Mouse (Mus musculus) limb, embryonic 15.5 days (tissue): Measurements from ENCODE around the gene Bcdin3d. TPM values are rescaled to one million over a fixed set of nuclear protein-coding genes. Genes with fewer than 3 reads are reported as not detected.

ENCODE experiments used
- ATAC-seq: fragments of 200-750 bp; cut with Nextera tagmentation; 2 replicates; pipeline ENCODE4 v1.8.0; 2017; ENCODE audit warnings: low read depth, moderate TSS enrichment; ENCODE audit not compliant: insufficient number of reproducible peaks, low FRiP score, low TSS enrichment
- H3K27ac ChIP-seq: fragments of 300-500 bp; sonication (generic); 2 replicates; pipeline ENCODE4 v1.5.1; 2015; ENCODE audit warnings: moderate library complexity, mild to moderate bottlenecking, inconsistent platforms
- H3K27me3 ChIP-seq: fragments of 300-500 bp; sonication (generic); 2 replicates; pipeline ENCODE4 v1.6.1; 2015; ENCODE audit warnings: inconsistent platforms
- H3K36me3 ChIP-seq: fragments of 300-500 bp; sonication (generic); 2 replicates; pipeline ENCODE4 v1.6.1; 2015; ENCODE audit warnings: inconsistent platforms
- H3K4me1 ChIP-seq: fragments of 300-500 bp; sonication (generic); 2 replicates; pipeline ENCODE4 v1.6.1; 2015; ENCODE audit warnings: inconsistent platforms
- H3K4me2 ChIP-seq: fragments of 300-500 bp; sonication (generic); 2 replicates; pipeline ENCODE4 v1.6.1; 2015; ENCODE audit warnings: mild to moderate bottlenecking, inconsistent platforms
- H3K4me3 ChIP-seq: fragments of 300-500 bp; sonication (generic); 2 replicates; pipeline ENCODE4 v1.5.1; 2015; ENCODE audit warnings: mild to moderate bottlenecking, inconsistent platforms
- H3K9ac ChIP-seq: fragments of 300-500 bp; sonication (generic); 2 replicates; pipeline ENCODE4 v1.6.1; 2015; ENCODE audit warnings: inconsistent platforms
- H3K9me3 ChIP-seq: fragments of 300-500 bp; sonication (generic); 2 replicates; pipeline ENCODE4 v1.6.1; 2016; ENCODE audit warnings: inconsistent platforms
- WGBS: fragments of 180-500 bp; shearing (Covaris S2); methylation state at CpG from one replicate; pipeline ENCODE4 v1.1.7; 2015; 5-methylcytosine and 5-hydroxymethylcytosine counted together
- polyA plus RNA-seq: library from polyadenylated mRNA; unstranded; fragments of >200 nt; fragmentation: Nextera tagmentation; extraction: Ambion mirVana; gene quantifications from 2 replicates; pipeline ENCODE4 v1.2.1, GENCODE M21; 2015

Gene Bcdin3d
- polyA plus RNA-seq, 1 experiment from 2014 or later, result 12.7 TPM

- WGBS, result 73% methylated on average over 14 of the region's 14 CpGs
- no peaks in the 10 kb centered on the region for H3K9me3 ChIP-seq
- no peak overlapping the region for H3K4me2 ChIP-seq
- no peak overlapping the region for H3K9ac ChIP-seq
- H3K4me1 ChIP-seq, result peaks cover 13% of the 10 kb centered on the region
- peaks cover 22% of the 10 kb centered on the region for H3K36me3 ChIP-seq
- no peaks in the 10 kb centered on the region for H3K27me3 ChIP-seq
- no peak overlapping the region for H3K4me3 ChIP-seq
- no peak for ATAC-seq
- 0 out of 2 replicates have a peak overlapping the region, but pooled peaks have one; percentile 7 for H3K27ac ChIP-seq
Observed at GRCm38 (mm10) chr15:99471677-99472063, 2.9 kb downstream of the Bcdin3d start.

GRCm38 (mm10) chr15:99470971-99471676, 3.4 kb downstream of the Bcdin3d start:
- no peak for ATAC-seq

DNA sequence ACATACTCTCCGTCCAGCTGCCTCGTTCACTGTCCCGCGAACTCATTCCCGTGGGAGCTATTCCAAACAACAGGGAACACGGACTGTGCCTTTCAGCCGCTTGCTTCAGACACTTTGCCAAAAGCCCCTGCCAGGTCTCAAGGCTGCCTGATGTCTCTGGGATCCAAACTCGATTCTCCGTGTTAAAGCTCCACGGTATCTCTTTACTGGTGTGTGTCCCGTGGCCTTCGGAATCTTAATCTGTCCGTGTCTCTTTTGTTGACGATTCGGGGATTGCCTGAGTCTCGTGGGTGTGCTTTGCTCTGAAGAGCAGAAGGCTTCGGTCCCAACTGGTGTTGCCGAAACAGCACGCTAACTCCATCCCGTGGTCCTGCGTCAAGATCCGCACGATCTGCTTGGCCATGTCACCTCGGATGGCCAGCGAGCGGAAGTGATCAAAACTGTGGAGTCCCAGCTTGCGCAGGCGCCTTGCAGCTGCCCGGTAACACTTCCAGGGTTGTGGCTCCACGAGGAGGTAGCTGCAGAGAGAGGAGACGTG, 4.2 kb downstream of the Bcdin3d start:
- no peaks in the 10 kb centered on the region for H3K9me3 ChIP-seq
- peaks cover 22% of the 10 kb centered on the region for H3K36me3 ChIP-seq
- no peak overlapping the region for H3K9ac ChIP-seq
- H3K4me3 ChIP-seq, result no peak overlapping the region
- peak overlapping the region; percentile 33; the same call in 1 of the 2 replicates for H3K27ac ChIP-seq
- H3K4me2 ChIP-seq, result no peak overlapping the region
- peaks cover 13% of the 10 kb centered on the region for H3K4me1 ChIP-seq
- 85% methylated on average over 31 of the region's 31 CpGs for WGBS
- no peak for ATAC-seq
- H3K27me3 ChIP-seq, result no peaks in the 10 kb centered on the region

More at GRCm38 (mm10) chr15:99470971-99471676, 3.4 kb downstream of the Bcdin3d start:
- Histone ChIP-seq H3K9me3 (no peaks in the 10 kb centered on the region), H3K4me2 (no peak overlapping the region), H3K4me3 (no peak overlapping the region), H3K36me3 (peaks cover 22% of the 10 kb centered on the region), H3K27me3 (no peaks in the 10 kb centered on the region), H3K4me1 (peaks cover 13% of the 10 kb centered on the region), H3K9ac (no peak overlapping the region), H3K27ac (0 out of 2 replicates have a peak overlapping the region, but pooled peaks have one; percentile 7)
- WGBS, result 63% methylated on average over 17 of the region's 17 CpGs

- Histone ChIP-seq H3K36me3 (peaks cover 22% of the 10 kb centered on the region), H3K4me1 (peaks cover 11% of the 10 kb centered on the region), H3K4me3 (no peak overlapping the region), H3K27ac (no peak overlapping the region), H3K27me3 (no peaks in the 10 kb centered on the region), H3K4me2 (no peak overlapping the region), H3K9me3 (no peaks in the 10 kb centered on the region), H3K9ac (no peak overlapping the region)
- 89% methylated on average over 4 of the region's 4 CpGs for WGBS
- ATAC-seq, result no peak
Observed at GRCm38 (mm10) chr15:99469736-99470135, 4.8 kb downstream of the Bcdin3d start.

DNA sequence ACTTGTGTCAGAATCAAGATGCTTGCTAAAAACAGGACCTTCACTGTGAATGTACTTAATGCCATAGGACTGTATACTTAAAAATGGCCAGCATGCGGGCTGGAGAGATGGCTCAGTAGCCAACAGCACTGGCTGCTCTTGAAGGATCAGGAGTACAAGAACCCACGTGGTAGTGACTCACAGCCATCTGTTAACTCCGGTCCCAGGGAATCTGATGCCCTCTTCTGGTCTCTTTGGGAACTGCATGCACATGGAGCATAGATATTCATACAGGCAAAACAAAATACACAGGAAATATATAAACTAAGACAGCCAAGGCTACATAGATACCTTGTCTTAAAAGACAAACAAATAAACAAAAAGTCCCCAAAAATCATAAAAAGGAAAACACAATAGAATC, 5.5 kb downstream of the Bcdin3d start:
- no peaks in the 10 kb centered on the region for H3K9me3 ChIP-seq
- no peak for ATAC-seq
- 41% methylated on average over 3 of the region's 3 CpGs for WGBS
- H3K36me3 ChIP-seq, result peaks cover 22% of the 10 kb centered on the region
- no peak overlapping the region for H3K4me3 ChIP-seq
- no peak overlapping the region for H3K27ac ChIP-seq
- no peaks in the 10 kb centered on the region for H3K27me3 ChIP-seq
- H3K4me1 ChIP-seq, result peaks cover 9% of the 10 kb centered on the region
- no peak overlapping the region for H3K9ac ChIP-seq
- no peak overlapping the region for H3K4me2 ChIP-seq

GRCm38 (mm10) chr15:99463194-99463593, 11.3 kb downstream of the Bcdin3d start:
- Histone ChIP-seq H3K4me1 (peaks cover 12% of the 10 kb centered on the region), H3K4me2 (no peak overlapping the region), H3K9ac (no peak overlapping the region), H3K36me3 (peaks cover 3% of the 10 kb centered on the region; the same call in 1 of the 2 replicates), H3K27ac (peak overlapping the region; percentile 54; the same call in 1 of the 2 replicates), H3K9me3 (no peaks in the 10 kb centered on the region), H3K4me3 (no peak overlapping the region), H3K27me3 (no peaks in the 10 kb centered on the region)
- no peak for ATAC-seq
- WGBS, result 52% methylated on average over 13 of the region's 13 CpGs

- Histone ChIP-seq H3K9me3 (no peaks in the 10 kb centered on the region), H3K4me3 (peak within 1 kb of the TSS; percentile 88), H3K9ac (peak within 1 kb of the TSS; percentile 81), H3K36me3 (peaks cover 10% of the 10 kb centered on the region; the same call in 1 of the 2 replicates), H3K4me2 (peak within 1 kb of the TSS; percentile 72), H3K4me1 (peaks cover 48% of the 10 kb centered on the region), H3K27me3 (no peaks in the 10 kb centered on the region), H3K27ac (peak within 1 kb of the TSS; percentile 95)
- ATAC-seq, result peak; percentile 95
- under 1% methylated on average over 43 of the region's 45 CpGs for WGBS
Observed at GRCm38 (mm10) chr15:99457606-99458401, 16.7 kb downstream of the Bcdin3d start, which contains the start of gene Nckap5l. Gene Nckap5l (minus strand): TSS chr15:99457748.

DNA sequence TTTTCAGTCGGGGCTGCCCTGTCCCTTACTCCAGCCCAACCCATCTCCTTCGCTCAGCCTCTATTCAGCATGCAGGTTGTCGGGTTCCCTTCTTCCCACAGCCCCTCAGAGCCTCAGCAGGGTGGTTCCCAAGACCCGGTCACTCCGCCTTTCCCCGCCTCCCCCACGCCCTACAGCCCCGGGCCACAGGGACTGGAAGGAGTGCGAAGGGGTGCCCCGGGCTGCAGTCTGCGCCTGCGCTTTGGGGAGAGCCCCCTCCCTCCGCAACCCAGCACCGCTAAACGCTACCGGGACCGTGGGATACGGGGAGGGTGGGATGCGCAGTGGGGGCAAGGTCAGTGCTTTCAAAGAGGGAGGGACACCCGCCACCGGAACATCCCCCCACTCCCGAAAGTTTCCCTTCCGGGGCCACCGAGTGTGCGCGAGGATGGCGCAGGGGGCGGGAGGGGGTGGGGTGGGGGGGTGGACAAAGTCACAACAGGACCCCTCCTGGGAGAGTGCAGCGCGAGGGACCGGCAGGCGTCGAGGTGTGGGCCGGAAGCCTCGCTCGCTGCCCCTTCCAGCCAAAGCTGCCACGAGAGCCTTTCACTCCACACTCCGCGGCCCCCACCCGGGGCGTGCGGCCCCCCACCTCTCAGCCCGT, 17.4 kb downstream of the Bcdin3d start:
- peak; percentile 56 for ATAC-seq
- H3K9me3 ChIP-seq, result no peaks in the 10 kb centered on the region
- H3K4me2 ChIP-seq, result peak overlapping the region; percentile 72
- H3K27ac ChIP-seq, result peak overlapping the region; percentile 95
- no peaks in the 10 kb centered on the region for H3K27me3 ChIP-seq
- H3K4me1 ChIP-seq, result peaks cover 49% of the 10 kb centered on the region
- peak overlapping the region; percentile 88 for H3K4me3 ChIP-seq
- peak overlapping the region; percentile 73 for H3K9ac ChIP-seq
- H3K36me3 ChIP-seq, result peaks cover 12% of the 10 kb centered on the region
- WGBS, result under 1% methylated on average over 39 of the region's 43 CpGs

- ATAC-seq, result no peak
- Histone ChIP-seq H3K27ac (peak overlapping the region; percentile 95), H3K36me3 (peaks cover 17% of the 10 kb centered on the region), H3K9ac (peak overlapping the region; percentile 73), H3K4me3 (peak overlapping the region; percentile 88), H3K4me1 (peaks cover 49% of the 10 kb centered on the region), H3K4me2 (peak overlapping the region; percentile 72), H3K9me3 (no peaks in the 10 kb centered on the region), H3K27me3 (no peaks in the 10 kb centered on the region)
- WGBS, result 13% methylated on average over 7 of the region's 7 CpGs
Observed at GRCm38 (mm10) chr15:99456338-99456962, 18.1 kb downstream of the Bcdin3d start.

GRCm38 (mm10) chr15:99455415-99455814, 19.1 kb downstream of the Bcdin3d start:
- no peak for ATAC-seq
- Histone ChIP-seq H3K9me3 (no peaks in the 10 kb centered on the region), H3K4me1 (peaks cover 52% of the 10 kb centered on the region), H3K4me2 (peak overlapping the region; percentile 72), H3K27me3 (no peaks in the 10 kb centered on the region), H3K27ac (peak overlapping the region; percentile 68), H3K9ac (peak overlapping the region; percentile 1; the same call in 1 of the 2 replicates), H3K4me3 (peak overlapping the region; percentile 15), H3K36me3 (peaks cover 19% of the 10 kb centered on the region)
- 51% methylated on average over 3 of the region's 3 CpGs for WGBS
